Mouse (Mus musculus) cerebellum, postnatal 14 days (tissue): ENCODE results near the gene H1foo.

ENCODE experiments used
- DNase-seq, 2 experiments: peaks; one replicate each; pipeline ENCODE4 v3.0.0; 2021; ENCODE audit warnings: mixed read lengths in 2 of 2

H1foo gene

GRCm38 (mm10) chr6:115987096-115987747, 42.5 kb downstream of the H1foo start:
- DNase-seq: peak; percentile 35 to 41

- DNase-seq: no peak
These were observed 44.3 kb downstream of the H1foo start for GRCm38 (mm10) chr6:115989032-115989431.

DNA sequence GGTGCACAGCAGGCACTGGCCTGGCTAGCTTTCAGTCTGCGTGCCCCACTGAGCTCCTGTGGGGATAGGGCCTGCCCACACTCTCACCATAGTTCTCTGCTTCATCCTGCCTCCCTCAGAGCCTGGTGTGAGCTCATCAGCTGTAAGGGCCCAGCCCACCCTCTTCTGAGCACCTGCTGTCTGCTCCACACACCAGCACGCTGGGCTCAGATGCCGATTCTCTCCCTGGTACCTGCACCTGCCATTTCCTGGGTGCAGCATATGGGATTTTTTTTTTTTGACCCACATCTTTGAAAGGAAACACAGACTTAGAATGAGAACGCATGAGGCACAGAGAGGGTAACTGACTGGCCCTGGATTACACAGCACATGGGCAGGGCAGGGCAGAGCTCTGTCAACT, 44.9 kb downstream of the H1foo start:
- DNase-seq: no peak

- no peak for DNase-seq
These were observed 45.3 kb downstream of the H1foo start for GRCm38 (mm10) chr6:115990056-115990455.

DNA sequence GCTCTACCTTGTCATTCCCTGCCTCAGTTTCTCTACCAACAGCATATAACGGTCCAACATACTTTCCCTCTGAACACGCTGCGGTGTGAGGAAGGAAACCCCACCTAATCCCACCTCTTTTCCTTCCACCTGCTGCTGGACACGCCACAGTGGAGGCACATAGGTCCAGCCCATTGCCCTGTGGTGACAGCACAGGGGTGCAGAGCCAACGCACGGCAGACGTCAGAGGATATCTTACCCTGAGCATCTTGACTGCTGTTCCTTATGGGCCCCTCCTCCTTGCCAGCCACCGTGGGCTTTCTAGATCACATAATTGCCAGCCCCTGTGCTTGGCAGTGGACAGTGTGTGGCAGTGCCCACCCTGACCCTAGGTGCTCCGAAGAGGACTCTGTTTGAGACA, 45.7 kb downstream of the H1foo start:
- no peak for DNase-seq

GRCm38 (mm10) chr6:115991108-115991880, 46.6 kb downstream of the H1foo start:
- no peak for DNase-seq

GRCm38 (mm10) chr6:115991881-115992620, 47.3 kb downstream of the H1foo start:
- no peak for DNase-seq

DNA sequence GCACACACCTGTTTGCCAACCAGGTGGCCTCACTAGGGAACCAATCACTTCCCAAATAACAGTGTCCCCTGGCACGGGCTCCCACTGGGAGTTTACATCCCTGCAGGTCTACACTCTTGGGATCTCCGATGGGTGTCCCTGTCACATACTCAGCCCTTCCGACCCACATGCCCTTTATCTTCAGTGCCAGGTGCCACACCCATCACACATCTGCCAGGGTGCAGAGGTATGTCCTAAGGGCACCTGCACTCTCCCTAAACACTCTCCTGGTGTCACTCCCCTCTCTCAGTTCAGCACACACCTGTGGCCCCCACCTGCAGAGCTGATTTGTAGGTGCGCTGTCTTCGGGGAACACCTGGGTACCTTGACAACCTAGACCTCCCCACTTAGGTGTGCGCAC, 48.2 kb downstream of the H1foo start:
- DNase-seq: no peak

- peak; percentile 38 to 44 for DNase-seq
These were observed 48.9 kb downstream of the H1foo start for GRCm38 (mm10) chr6:115993463-115994145.

DNA sequence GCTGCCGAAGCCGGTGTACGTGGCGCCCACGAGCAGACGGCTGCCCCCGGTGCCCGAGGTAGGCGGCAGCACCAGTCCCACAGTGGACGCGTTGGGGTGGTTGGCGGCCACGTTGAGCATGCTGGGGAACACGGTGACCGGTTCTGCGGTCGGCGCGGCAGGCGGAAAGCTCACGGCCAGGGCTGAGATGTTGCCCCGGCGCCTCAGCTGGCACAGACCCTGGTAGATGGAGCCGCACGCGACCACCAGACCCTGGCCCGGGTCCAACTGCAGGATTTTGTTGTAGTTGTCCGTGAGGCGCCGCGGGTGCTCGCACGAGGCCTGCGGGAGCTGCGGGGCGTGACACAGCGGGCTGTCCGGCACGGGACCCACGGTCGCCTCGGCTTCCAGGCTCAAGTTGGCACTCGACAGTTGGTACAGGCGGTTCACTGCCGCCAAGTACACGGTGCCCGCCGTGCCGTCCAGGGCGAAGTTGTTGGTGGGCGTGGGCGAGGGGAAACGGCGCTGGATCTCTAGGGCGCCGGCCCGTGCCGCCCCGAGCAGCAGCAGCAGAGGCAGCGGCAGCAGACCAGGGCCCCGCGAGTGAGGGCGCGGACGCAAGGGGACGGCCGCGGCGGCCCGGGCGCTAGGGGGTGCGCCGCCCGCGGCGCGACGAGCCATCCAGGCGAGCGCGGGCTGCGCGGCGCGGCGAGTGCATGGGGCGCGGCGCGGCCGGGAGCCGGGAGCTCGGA, 49.6 kb downstream of the H1foo start:
- peak; percentile 48 to 68 for DNase-seq

- DNase-seq: peak; percentile 83
These were observed 50.3 kb downstream of the H1foo start, which contains the start of gene Plxnd1 for GRCm38 (mm10) chr6:115994877-115995520. TSS of gene Plxnd1 (minus strand) at chr6:115995005.

DNA sequence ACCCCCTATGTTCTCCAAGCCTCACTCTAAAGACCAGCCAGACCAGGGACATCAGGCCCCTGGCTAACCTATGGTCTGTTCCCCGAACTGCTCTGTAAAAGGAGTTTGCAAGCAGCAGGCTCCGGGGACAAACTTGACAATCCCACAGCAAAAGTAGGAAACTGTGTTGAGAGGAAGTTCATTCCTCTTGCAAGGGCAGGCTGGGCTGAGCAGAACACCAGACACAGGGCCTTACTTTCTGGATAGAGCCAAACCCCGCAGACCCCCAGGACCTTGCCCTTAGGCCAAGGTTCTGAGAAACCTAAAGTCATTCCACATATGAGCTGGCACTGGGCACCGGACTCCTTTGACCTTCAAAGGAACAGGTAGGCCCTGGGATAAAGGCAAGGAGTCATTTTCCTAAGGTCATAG, 50.8 kb downstream of the H1foo start:
- no peak for DNase-seq

GRCm38 (mm10) chr6:115996171-115996851, 51.6 kb downstream of the H1foo start:
- peak; percentile 35 to 62 for DNase-seq

GRCm38 (mm10) chr6:115997726-115998311, 53.1 kb downstream of the H1foo start:
- no peak for DNase-seq

- DNase-seq: no peak
These were observed 54.0 kb downstream of the H1foo start for GRCm38 (mm10) chr6:115998758-115999157.

GRCm38 (mm10) chr6:115999227-115999626, 54.5 kb downstream of the H1foo start:
- DNase-seq: no peak
